Mouse (Mus musculus) hindbrain, postnatal 0 days (tissue): ENCODE data around the gene Zkscan3. TPM values are rescaled to one million over a fixed set of nuclear protein-coding genes. Genes with fewer than 3 reads are reported as not detected.

Experiments
- ATAC-seq: fragments of 200-750 bp; cut with Nextera tagmentation; 2 replicates; pipeline ENCODE4 v1.8.0; 2017; ENCODE audit warnings: mild to moderate bottlenecking, moderate TSS enrichment, moderate library complexity
- DNase-seq: peaks from one replicate; pipeline ENCODE4 v3.0.0-alpha.2; 2015; ENCODE audit warnings: low spot score
- H3K27ac ChIP-seq: fragments of 300-500 bp; sonication (generic); 2 replicates; pipeline ENCODE4 v1.5.1; 2014; ENCODE audit warnings: mild to moderate bottlenecking
- H3K27me3 ChIP-seq: fragments of 300-500 bp; sonication (generic); 2 replicates; pipeline ENCODE4 v1.6.1; 2014; ENCODE audit warnings: low read length, mixed read lengths; ENCODE audit not compliant: insufficient read depth
- H3K36me3 ChIP-seq: fragments of 300-500 bp; sonication (generic); 2 replicates; pipeline ENCODE4 v1.6.1; 2014; ENCODE audit warnings: low read length, mixed read lengths; ENCODE audit not compliant: insufficient read depth
- H3K4me1 ChIP-seq: fragments of 300-500 bp; sonication (generic); 2 replicates; pipeline ENCODE4 v1.6.1; 2014; ENCODE audit warnings: antibody characterized with exemption, low read length, mixed read lengths; ENCODE audit not compliant: insufficient read depth
- H3K4me2 ChIP-seq: fragments of 300-500 bp; sonication (generic); 2 replicates; pipeline ENCODE4 v1.6.1; 2014; ENCODE audit warnings: low read depth, mild to moderate bottlenecking, low read length, moderate library complexity, mixed read lengths
- H3K4me3 ChIP-seq: fragments of 300-500 bp; sonication (generic); 2 replicates; pipeline ENCODE4 v1.5.1; 2014; ENCODE audit warnings: low read length
- H3K9ac ChIP-seq: fragments of 300-500 bp; sonication (generic); replicated peaks from 2 replicates; pipeline ENCODE4 v1.6.1; 2014; ENCODE audit warnings: mild to moderate bottlenecking, low read length, moderate library complexity, mixed read lengths
- H3K9me3 ChIP-seq: fragments of 300-500 bp; sonication (generic); 2 replicates; pipeline ENCODE4 v1.6.1; 2016; ENCODE audit warnings: low read length, mixed read lengths
- CTCF ChIP-seq: IDR thresholded peaks from 2 replicates; pipeline ENCODE4 v1.5.1; 2016; ENCODE audit warnings: antibody characterized with exemption, control low read depth, low read depth
- WGBS: fragments of 180-500 bp; shearing (Covaris S2); extraction: QIAGEN DNeasy Blood & Tissue Kit; methylation state at CpG from one replicate; pipeline ENCODE4 v1.1.7; 2014; 5-methylcytosine and 5-hydroxymethylcytosine counted together
- polyA plus RNA-seq: library from polyadenylated mRNA; unstranded; fragments of >200 nt; fragmentation: Nextera tagmentation; extraction: Ambion mirVana; gene quantifications from 2 replicates; pipeline ENCODE4 v1.2.1, GENCODE M21; 2015
- total RNA-seq: library from RNA; depleted of rRNA; stranded (reverse); fragments of >200 nt; gene quantifications from 2 replicates; pipeline ENCODE4 v1.2.3, GENCODE M21; 2014

The Zkscan3 gene
- total and polyA plus RNA-seq, 2 experiments from 2014 or later: 45.9 to 47.1 TPM

DNA sequence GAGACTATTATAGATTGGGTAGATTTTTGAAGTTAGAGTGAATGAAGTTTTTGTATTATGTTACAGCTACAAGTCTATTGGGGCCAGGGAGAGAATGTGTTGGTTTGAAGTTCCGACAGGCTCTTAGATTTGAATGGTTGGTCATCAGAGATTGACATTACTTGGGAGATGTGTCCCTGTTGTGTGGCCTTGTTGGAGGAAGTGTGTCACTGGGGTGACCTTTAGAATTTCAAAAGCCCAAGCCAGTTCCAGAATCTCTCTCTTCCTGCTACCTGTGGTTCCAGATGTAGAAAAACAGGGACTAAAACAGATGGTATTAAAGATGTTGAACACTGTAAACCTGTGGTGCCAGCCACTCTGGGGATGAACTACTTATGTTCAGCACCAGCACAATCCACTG, 25.1 kb upstream of the Zkscan3 start:
- ATAC-seq: no peak
- TF ChIP-seq CTCF: no peak
- DNase-seq: no peak
- H3K36me3 ChIP-seq: no peaks in the 10 kb centered on the region
- no peak overlapping the region for H3K4me3 ChIP-seq
- no peak overlapping the region for H3K27ac ChIP-seq
- no peaks in the 10 kb centered on the region for H3K4me1 ChIP-seq
- H3K9me3 ChIP-seq: no peaks in the 10 kb centered on the region
- 97% methylated on average over 1 of the region's 1 CpGs for WGBS
- no peaks in the 10 kb centered on the region for H3K27me3 ChIP-seq
- no peak overlapping the region for H3K9ac ChIP-seq
- no peak overlapping the region for H3K4me2 ChIP-seq

- 68% methylated on average over 5 of the region's 5 CpGs for WGBS
- H3K9me3 ChIP-seq: no peaks in the 10 kb centered on the region
- DNase-seq (no peak), ATAC-seq (no peak)
- H3K27ac ChIP-seq: no peak overlapping the region
- no peaks in the 10 kb centered on the region for H3K36me3 ChIP-seq
- no peak overlapping the region for H3K9ac ChIP-seq
- no peaks in the 10 kb centered on the region for H3K27me3 ChIP-seq
- H3K4me2 ChIP-seq: no peak overlapping the region
- TF ChIP-seq CTCF: no peak
- H3K4me3 ChIP-seq: no peak overlapping the region
- H3K4me1 ChIP-seq: no peaks in the 10 kb centered on the region
These were observed 20.7 kb upstream of the Zkscan3 start for GRCm38 (mm10) chr13:21423301-21423700.

GRCm38 (mm10) chr13:21418865-21419264, 16.3 kb upstream of the Zkscan3 start:
- Histone ChIP-seq H3K4me2 (no peak overlapping the region), H3K4me3 (no peak overlapping the region), H3K9me3 (no peaks in the 10 kb centered on the region), H3K4me1 (no peaks in the 10 kb centered on the region), H3K27ac (no peak overlapping the region), H3K36me3 (no peaks in the 10 kb centered on the region), H3K9ac (no peak overlapping the region), H3K27me3 (no peaks in the 10 kb centered on the region)
- TF ChIP-seq CTCF: no peak
- WGBS: 65% methylated on average over 6 of the region's 6 CpGs
- ATAC-seq (no peak), DNase-seq (no peak)

DNA sequence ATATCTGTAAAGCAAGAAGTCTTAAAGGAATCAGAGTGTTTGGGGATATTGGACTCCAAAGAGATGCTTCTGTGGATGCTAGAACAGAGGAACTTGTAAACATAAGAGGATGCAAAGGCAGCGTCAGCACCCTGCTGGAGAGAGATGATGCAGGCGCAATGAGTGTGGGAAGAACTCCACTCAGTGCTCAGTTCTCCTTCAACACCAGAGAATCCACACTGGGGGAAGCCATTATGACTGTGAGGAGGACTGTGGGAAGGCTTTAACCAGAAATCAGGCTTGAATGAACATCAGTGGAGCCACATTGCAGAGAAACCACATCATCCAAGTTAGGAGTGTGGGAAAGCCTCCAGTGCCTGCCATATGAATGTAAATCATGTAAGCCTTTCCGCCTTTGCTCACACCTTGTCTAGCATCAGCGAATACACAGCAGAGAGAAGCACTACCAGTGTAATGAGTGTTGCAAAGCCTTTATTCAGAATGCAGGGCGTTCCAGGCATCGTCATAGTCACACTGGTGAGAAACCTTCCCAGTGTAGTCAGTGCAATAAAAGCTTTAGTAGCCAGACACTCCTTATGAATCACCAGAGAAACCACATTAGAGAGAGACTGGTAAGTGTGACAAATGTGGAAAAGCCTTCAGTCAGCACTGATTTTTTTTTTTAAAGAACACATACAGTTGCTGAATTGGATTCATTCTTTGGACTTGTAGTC, 14.9 kb upstream of the Zkscan3 start:
- H3K9ac ChIP-seq: no peak overlapping the region
- DNase-seq: no peak
- H3K36me3 ChIP-seq: no peaks in the 10 kb centered on the region
- no peaks in the 10 kb centered on the region for H3K27me3 ChIP-seq
- no peak overlapping the region for H3K4me2 ChIP-seq
- WGBS: 77% methylated on average over 6 of the region's 6 CpGs
- no peak overlapping the region for H3K4me3 ChIP-seq
- no peak for ATAC-seq
- no peaks in the 10 kb centered on the region for H3K9me3 ChIP-seq
- TF ChIP-seq CTCF: no peak
- no peak overlapping the region for H3K27ac ChIP-seq
- no peaks in the 10 kb centered on the region for H3K4me1 ChIP-seq

DNA sequence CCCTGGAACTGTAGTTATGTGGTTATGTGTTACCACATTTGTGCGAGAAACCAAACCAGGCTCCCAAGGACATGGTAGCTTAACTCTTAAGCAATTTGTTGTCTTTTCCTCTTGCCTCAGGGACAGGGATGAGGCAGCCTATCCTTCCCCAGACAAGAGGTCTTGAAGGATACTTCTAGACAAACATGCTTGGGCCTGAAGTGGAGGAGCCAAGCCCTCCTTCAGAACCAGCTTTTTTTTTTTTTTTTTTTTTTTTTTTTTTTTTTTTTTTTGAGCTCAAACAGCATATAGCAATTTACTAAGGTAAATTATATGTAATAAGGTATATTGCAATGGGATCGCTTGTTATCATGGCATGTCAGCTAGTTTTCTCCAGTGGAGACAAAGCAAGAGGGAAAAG, 13.2 kb upstream of the Zkscan3 start:
- H3K9me3 ChIP-seq: no peaks in the 10 kb centered on the region
- no peak overlapping the region for H3K4me2 ChIP-seq
- no peak overlapping the region for H3K27ac ChIP-seq
- H3K9ac ChIP-seq: no peak overlapping the region
- no peaks in the 10 kb centered on the region for H3K27me3 ChIP-seq
- no peak for DNase-seq
- no peaks in the 10 kb centered on the region for H3K36me3 ChIP-seq
- WGBS: 95% methylated on average over 2 of the region's 2 CpGs
- H3K4me3 ChIP-seq: no peak overlapping the region
- no peak for TF ChIP-seq CTCF
- ATAC-seq: no peak
- no peaks in the 10 kb centered on the region for H3K4me1 ChIP-seq

DNA sequence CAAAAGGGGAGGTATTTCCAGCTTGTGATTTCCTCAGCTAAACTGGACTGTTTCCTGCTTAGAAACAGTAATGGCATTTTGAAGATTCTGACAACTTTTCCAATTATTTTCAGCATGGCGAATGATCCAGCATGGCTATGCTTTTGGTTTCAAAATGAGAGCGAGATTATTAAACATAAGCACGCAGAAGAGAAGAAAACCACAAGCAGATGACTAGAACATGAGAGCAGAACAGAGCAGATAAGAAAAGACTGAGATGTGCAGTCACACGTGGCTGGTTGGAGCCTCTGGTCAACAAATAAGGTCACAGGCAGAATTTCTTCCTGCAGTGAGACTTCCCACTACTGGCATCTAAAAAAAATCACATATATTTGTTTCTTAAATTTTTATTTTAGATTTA, 12.7 kb upstream of the Zkscan3 start:
- Histone ChIP-seq H3K27me3 (no peaks in the 10 kb centered on the region), H3K4me1 (no peaks in the 10 kb centered on the region), H3K36me3 (no peaks in the 10 kb centered on the region), H3K4me3 (no peak overlapping the region), H3K27ac (no peak overlapping the region), H3K9ac (no peak overlapping the region), H3K9me3 (no peaks in the 10 kb centered on the region), H3K4me2 (no peak overlapping the region)
- ATAC-seq: no peak
- no peak for DNase-seq
- 79% methylated on average over 4 of the region's 4 CpGs for WGBS
- TF ChIP-seq CTCF: no peak

- no peaks in the 10 kb centered on the region for H3K36me3 ChIP-seq
- TF ChIP-seq CTCF: no peak
- no peak for DNase-seq
- WGBS: 66% methylated on average over 15 of the region's 15 CpGs
- no peaks in the 10 kb centered on the region for H3K9me3 ChIP-seq
- no peaks in the 10 kb centered on the region for H3K4me1 ChIP-seq
- H3K4me3 ChIP-seq: no peak overlapping the region
- no peaks in the 10 kb centered on the region for H3K27me3 ChIP-seq
- H3K27ac ChIP-seq: no peak overlapping the region
- no peak for ATAC-seq
- no peak overlapping the region for H3K9ac ChIP-seq
- H3K4me2 ChIP-seq: no peak overlapping the region
These were observed 12.0 kb upstream of the Zkscan3 start for GRCm38 (mm10) chr13:21414231-21415212.
